Mouse (Mus musculus) heart, adult 2 months (tissue): Measurements from ENCODE around the gene Minpp1. TPM values are rescaled to one million over a fixed set of nuclear protein-coding genes. Genes with fewer than 3 reads are reported as not detected.

Experiments
- DNase-seq, 2 experiments: peaks; one replicate each; pipeline ENCODE4 v3.0.0; 2021
- H3K27ac ChIP-seq: fragments of 200-600 bp; 2 replicates; pipeline ENCODE4 v1.8.1; 2022
- H3K27me3 ChIP-seq: fragments of 200-500 bp; 2 replicates; pipeline ENCODE4 v1.6.1; 2012; ENCODE audit warnings: mild to moderate bottlenecking, low read length, inconsistent platforms, mixed read lengths; ENCODE audit not compliant: control insufficient read depth, insufficient read depth
- H3K36me3 ChIP-seq: fragments of 200-500 bp; 2 replicates; pipeline ENCODE4 v1.6.1; 2012; ENCODE audit warnings: low read length, inconsistent platforms; ENCODE audit not compliant: control insufficient read depth, insufficient read depth
- H3K4me1 ChIP-seq: fragments of 200-500 bp; 2 replicates; pipeline ENCODE4 v1.6.1; 2011; ENCODE audit warnings: low read length; ENCODE audit not compliant: control insufficient read depth, insufficient read depth
- H3K4me3 ChIP-seq: fragments of 200-600 bp; 2 replicates; pipeline ENCODE4 v1.8.1; 2022
- H3K79me2 ChIP-seq: fragments of 200-500 bp; replicated peaks from 2 replicates; pipeline ENCODE4 v1.6.1; 2012; ENCODE audit warnings: mild to moderate bottlenecking, inconsistent platforms, low read length, moderate library complexity, mixed read lengths; ENCODE audit not compliant: control insufficient read depth, insufficient read depth
- H3K9ac ChIP-seq: fragments of 200-500 bp; 2 replicates; pipeline ENCODE4 v1.6.1; 2012; ENCODE audit warnings: low read depth, mild to moderate bottlenecking, control low read depth, inconsistent platforms, low read length, mixed read lengths
- CTCF ChIP-seq: fragments of 200-600 bp; IDR thresholded peaks from 2 replicates; pipeline ENCODE4 v1.8.1; 2022; ENCODE audit warnings: antibody characterized with exemption, mild to moderate bottlenecking, moderate library complexity
- EP300 ChIP-seq: fragments of 200-500 bp; IDR thresholded peaks from 2 replicates; pipeline ENCODE4 v1.6.1; 2011; ENCODE audit warnings: low read depth, low read length, control low read depth; ENCODE audit not compliant: insufficient read depth
- POLR2A ChIP-seq: fragments of 200-500 bp; IDR thresholded peaks from 2 replicates; pipeline ENCODE4 v1.6.1; 2011; ENCODE audit warnings: mild to moderate bottlenecking, low read depth, low read length, control low read depth; ENCODE audit not compliant: insufficient read depth
- WGBS: fragments of 180-500 bp; shearing (Covaris S2); methylation state at CpG from one replicate; pipeline ENCODE4 v1.1.7; 2018; 5-methylcytosine and 5-hydroxymethylcytosine counted together
- intact Hi-C: fragments of 180-260 bp; cut with DNase I; formaldehyde crosslinking; loops from one replicate; pipeline ENCODE4 v1.15.1; 2025
- polyA plus RNA-seq: library from polyadenylated mRNA; depleted of rRNA; stranded (reverse); fragments of >200 nt; gene quantifications from 2 replicates; pipeline ENCODE4 v1.2.3, GENCODE M21; 2012
- total RNA-seq, 2 experiments: library from RNA; stranded (reverse); gene quantifications; 2 replicates each; pipeline ENCODE4 v1.2.3; 2021

The Minpp1 gene
- total and polyA plus RNA-seq, 3 experiments: 8.7 to 14.3 (median 14.2) TPM

DNA sequence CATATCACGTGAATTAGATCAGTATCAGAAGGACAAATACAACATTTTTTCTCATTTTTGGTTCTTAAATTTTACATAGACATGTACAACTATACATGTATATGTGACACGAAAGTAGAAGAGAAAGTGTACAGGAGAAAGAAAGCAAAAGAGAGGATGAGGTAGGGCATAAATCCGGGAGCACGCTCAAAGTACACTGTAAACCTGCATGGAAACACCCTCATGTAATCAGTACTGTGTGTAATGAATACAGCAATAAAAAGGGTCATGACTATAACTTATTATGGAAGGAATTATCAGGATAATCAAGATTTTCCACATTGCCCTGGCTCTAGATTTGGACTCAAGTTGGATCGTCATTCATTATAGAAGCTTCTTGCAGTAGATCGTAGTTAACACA is 22.5 kb upstream of the Minpp1 start:
- Histone ChIP-seq H3K79me2 (no peaks in the 10 kb centered on the region), H3K4me3 (no peak overlapping the region), H3K4me1 (no peaks in the 10 kb centered on the region), H3K27ac (no peak overlapping the region), H3K36me3 (no peaks in the 10 kb centered on the region), H3K27me3 (no peaks in the 10 kb centered on the region), H3K9ac (no peak overlapping the region)
- 89% methylated on average over 6 of the region's 6 CpGs for WGBS
- intact Hi-C loops: no loop called here
- no peak for DNase-seq
- TF ChIP-seq CTCF (no peak), POLR2A (no peak), EP300 (no peak)

DNA sequence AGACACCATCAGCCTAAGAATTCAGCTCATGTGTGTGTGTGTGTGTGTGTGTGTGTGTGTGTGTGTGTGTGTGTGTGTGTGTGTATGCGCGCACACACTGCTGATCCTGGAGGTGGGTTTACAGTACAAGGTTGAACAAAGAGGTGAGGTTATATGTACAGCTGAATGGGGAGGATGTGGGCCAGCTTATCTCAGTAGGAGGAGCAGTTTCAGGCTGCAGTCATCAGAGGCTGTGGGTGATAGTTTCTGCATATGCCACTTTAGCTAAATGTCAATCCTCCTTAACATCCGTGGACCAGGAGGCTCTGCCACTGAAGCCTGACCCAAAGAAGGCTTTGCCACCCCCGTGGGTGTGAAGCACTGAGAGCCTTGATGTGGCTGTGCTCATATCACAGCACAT is 20.3 kb upstream of the Minpp1 start:
- DNase-seq: no peak
- Histone ChIP-seq H3K9ac (no peak overlapping the region), H3K36me3 (no peaks in the 10 kb centered on the region), H3K79me2 (no peaks in the 10 kb centered on the region), H3K27ac (no peak overlapping the region), H3K4me1 (peaks cover under 1% of the 10 kb centered on the region), H3K4me3 (no peak overlapping the region), H3K27me3 (no peaks in the 10 kb centered on the region)
- 69% methylated on average over 4 of the region's 4 CpGs for WGBS
- TF ChIP-seq CTCF: no peak
- no peak for TF ChIP-seq POLR2A
- TF ChIP-seq EP300: no peak
- intact Hi-C loops: no loop called here

DNA sequence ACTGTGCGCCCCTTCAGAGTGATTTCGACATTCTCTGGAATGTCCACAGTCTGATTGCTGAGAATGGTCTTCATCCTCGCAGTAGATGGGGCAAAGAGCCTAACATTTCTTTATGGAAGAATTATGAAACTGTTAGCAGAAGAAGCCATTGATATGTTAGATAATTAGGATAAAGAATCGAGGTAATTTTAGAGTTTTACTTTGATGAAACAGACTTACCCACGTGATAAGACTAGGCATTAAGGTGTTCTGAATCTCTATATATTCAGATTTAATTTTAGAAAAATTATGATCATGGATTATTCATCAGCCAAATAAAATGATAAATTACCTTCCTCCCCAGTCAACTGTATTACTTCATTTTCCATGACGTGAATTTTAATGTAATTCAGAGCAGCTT is 19.1 kb upstream of the Minpp1 start, which contains the start of gene Rpl9-ps6:
TSS of gene Rpl9-ps6 (minus strand) at position 101 of the 400 bp plus-strand sequence.
- no peak for TF ChIP-seq CTCF
- TF ChIP-seq POLR2A: no peak
- no peak for TF ChIP-seq EP300
- Histone ChIP-seq H3K79me2 (no peaks in the 10 kb centered on the region), H3K27me3 (no peaks in the 10 kb centered on the region), H3K4me3 (no peak within 1 kb of the TSS), H3K9ac (no peak within 1 kb of the TSS), H3K4me1 (peaks cover 1% of the 10 kb centered on the region), H3K27ac (no peak within 1 kb of the TSS), H3K36me3 (no peaks in the 10 kb centered on the region)
- intact Hi-C loops: no loop called here
- WGBS: 80% methylated on average over 6 of the region's 6 CpGs
- no peak for DNase-seq

GRCm38 (mm10) chr19:32467325-32467724 is 18.2 kb upstream of the Minpp1 start:
- Histone ChIP-seq H3K79me2 (no peaks in the 10 kb centered on the region), H3K36me3 (no peaks in the 10 kb centered on the region), H3K4me1 (peaks cover 1% of the 10 kb centered on the region), H3K27ac (no peak overlapping the region), H3K4me3 (no peak overlapping the region), H3K27me3 (peaks cover 1% of the 10 kb centered on the region; the same call in 1 of the 2 replicates), H3K9ac (no peak overlapping the region)
- WGBS: 89% methylated on average over 5 of the region's 5 CpGs
- intact Hi-C loops: no loop called here
- TF ChIP-seq CTCF (no peak), EP300 (no peak), POLR2A (no peak)
- no peak for DNase-seq

- H3K4me1 ChIP-seq: peaks cover 1% of the 10 kb centered on the region
- TF ChIP-seq POLR2A (no peak), EP300 (no peak), CTCF (no peak; the same call in none of the 2 replicates)
- H3K9ac ChIP-seq: no peak overlapping the region
- WGBS: 17% methylated on average over 6 of the region's 6 CpGs
- H3K79me2 ChIP-seq: no peaks in the 10 kb centered on the region
- intact Hi-C loops: no loop called here
- H3K4me3 ChIP-seq: no peak overlapping the region
- no peak overlapping the region for H3K27ac ChIP-seq
- peaks cover 1% of the 10 kb centered on the region; the same call in 1 of the 2 replicates for H3K27me3 ChIP-seq
- no peaks in the 10 kb centered on the region for H3K36me3 ChIP-seq
- no peak for DNase-seq
Observed at GRCm38 (mm10) chr19:32470059-32470497, 15.5 kb upstream of the Minpp1 start.

- Histone ChIP-seq H3K27me3 (peaks cover 1% of the 10 kb centered on the region; the same call in 1 of the 2 replicates), H3K4me1 (peaks cover 1% of the 10 kb centered on the region), H3K27ac (no peak overlapping the region), H3K36me3 (no peaks in the 10 kb centered on the region), H3K79me2 (no peaks in the 10 kb centered on the region), H3K9ac (no peak overlapping the region), H3K4me3 (no peak overlapping the region)
- DNase-seq: no peak
- 81% methylated on average over 13 of the region's 13 CpGs for WGBS
- intact Hi-C loops: no loop called here
- TF ChIP-seq POLR2A (no peak), CTCF (no peak), EP300 (no peak)
Observed at GRCm38 (mm10) chr19:32470570-32471263, 14.9 kb upstream of the Minpp1 start.
